Mouse (Mus musculus): ENCODE results near the gene Arxes2.

DNA sequence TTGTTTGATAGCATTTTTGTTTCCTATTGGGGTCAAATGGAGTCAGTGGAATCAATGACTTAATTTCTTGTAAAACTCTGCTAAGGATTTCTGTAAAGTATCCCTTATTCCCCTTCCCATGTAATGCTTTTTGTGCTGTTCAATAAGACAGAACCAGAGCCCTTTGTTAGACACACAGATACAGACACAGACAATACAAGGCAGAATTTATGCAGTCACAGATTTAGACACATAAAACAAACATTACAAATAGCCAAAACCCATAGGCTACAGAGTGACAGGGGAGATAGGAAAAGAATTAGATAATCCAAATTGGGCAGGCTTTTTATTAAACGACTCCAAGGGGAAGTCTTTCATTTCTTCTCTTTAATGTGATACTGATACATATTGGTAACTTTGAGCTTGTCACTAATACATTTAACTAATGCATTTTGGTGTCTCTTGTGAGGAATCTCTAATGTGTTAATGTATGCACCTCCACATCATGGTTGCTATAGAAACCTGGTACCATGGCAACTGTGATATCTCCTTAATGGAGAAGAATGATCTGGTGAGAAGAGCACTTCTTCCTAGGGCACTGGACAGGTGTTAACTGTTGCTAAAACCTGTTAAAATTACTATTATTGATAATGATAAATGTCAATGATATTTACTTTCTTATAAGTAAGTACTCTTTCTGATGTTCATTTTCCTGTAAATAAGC lies 36.5 kb upstream of the Arxes2 start:
- no peak for TF ChIP-seq POLR2A (IDR thresholded peaks at IDR 0.05; ENCODE audit: borderline replicate concordance, insufficient read depth, low read length)
- TF ChIP-seq CTCF (IDR thresholded peaks at IDR 0.05; ENCODE audit: borderline replicate concordance, insufficient read depth, low read depth, low read length), result no peak

All from cerebellum, adult 2 months (tissue).